20 mouse cellular contexts compared by ENCODE assay signal in the genomic region with DNA sequence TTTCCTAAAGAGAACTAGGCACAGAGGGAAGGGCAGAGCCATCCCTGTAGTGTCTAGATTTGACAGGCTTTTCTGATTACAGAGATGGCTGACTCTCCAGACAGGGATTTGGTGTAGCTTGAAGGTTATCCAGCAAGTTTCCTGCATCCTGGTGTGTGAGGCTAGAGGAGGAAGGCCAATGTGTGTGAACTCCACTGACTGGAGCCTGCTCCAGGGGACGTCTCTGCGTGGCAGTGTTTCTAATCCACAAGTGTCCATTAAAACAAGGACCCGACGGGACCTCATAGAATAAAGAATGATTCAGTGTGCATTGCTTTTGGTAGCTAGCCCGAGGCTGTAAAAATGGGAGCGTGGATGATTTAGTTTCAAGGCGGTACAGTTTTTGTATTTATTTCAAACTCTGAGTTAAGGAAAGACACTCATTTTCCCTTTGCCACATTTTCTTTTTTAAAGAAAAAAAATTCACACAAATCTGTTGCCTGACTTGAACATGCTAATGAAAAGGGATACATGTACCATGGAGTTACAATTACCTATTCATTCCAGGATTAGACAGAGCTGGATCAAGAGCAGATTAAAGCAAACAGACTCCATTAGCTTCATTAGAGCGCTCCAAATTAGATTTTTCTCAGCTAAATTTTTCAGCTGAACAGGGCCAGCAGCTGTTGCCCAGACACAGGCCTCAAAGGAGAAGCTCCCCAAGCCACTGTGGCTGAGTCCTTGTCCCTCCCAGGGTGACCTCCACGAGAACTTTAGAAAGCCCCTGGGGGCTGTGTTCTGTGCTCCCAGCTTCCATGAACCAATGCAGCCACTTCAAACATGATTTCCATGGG. TPM values are rescaled to one million over a fixed set of nuclear protein-coding genes. Genes with fewer than 3 reads are reported as not detected.
DNase-seq lines count a peak whose midpoint lies in the region; ATAC-seq and TF ChIP-seq lines count a peak whose summit lies in the region.
"Had no signal": no experiment of that assay in that cellular context is flagged by ENCODE, and none has a peak within 500 bp of the region (broad histone marks: within the 10 kb centered on the region; RNA-seq: fewer than 3 reads in every experiment).

No protein-coding gene starts in this region.

- no peaks in the 10 kb centered on the region for H3K9me3 ChIP-seq in kidney, postnatal 0 days (replicated peaks; ENCODE audit: low read length)
- no peaks in the 10 kb centered on the region for H3K9me3 ChIP-seq in embryonic facial prominence, embryonic 13.5 days
- H3K9me3 ChIP-seq in forebrain, embryonic 16.5 days (ENCODE audit: control insufficient read depth, low read length): no peaks in the 10 kb centered on the region
- no peaks in the 10 kb centered on the region for H3K9me3 ChIP-seq in midbrain, embryonic 15.5 days
- H3K9me3 ChIP-seq: embryonic facial prominence, embryonic 12.5 days; neural tube, embryonic 13.5 days had no signal

- no peak for ATAC-seq in kidney, postnatal 0 days (replicated peaks; ENCODE audit: low FRiP score, low read depth)
- no peak for ATAC-seq in embryonic facial prominence, embryonic 13.5 days (ENCODE audit: insufficient number of reproducible peaks, insufficient read depth, low FRiP score, low TSS enrichment, low read depth)
- ATAC-seq in forebrain, embryonic 16.5 days: peak; percentile 58
- no peak for ATAC-seq in midbrain, embryonic 15.5 days (replicated peaks)
- no peak for ATAC-seq in megakaryocyte-erythroid progenitor cell, adult 5-6 weeks (replicated peaks; ENCODE audit: low FRiP score, low TSS enrichment, poor library complexity, severe bottlenecking)
- ATAC-seq: intestine, postnatal 0 days had no signal

- no peak for TF ChIP-seq CTCF in kidney, postnatal 0 days (IDR thresholded peaks at IDR 0.05; ENCODE audit: low read depth)

- H3K4me3 ChIP-seq in kidney, postnatal 0 days (replicated peaks; ENCODE audit: low read depth, low read length): no peak overlapping the region
- no peak overlapping the region for H3K4me3 ChIP-seq in embryonic facial prominence, embryonic 13.5 days
- no peak overlapping the region for H3K4me3 ChIP-seq in forebrain, embryonic 16.5 days (replicated peaks; ENCODE audit: low read length)
- H3K4me3 ChIP-seq in midbrain, embryonic 15.5 days: no peak overlapping the region
- H3K4me3 ChIP-seq: embryonic facial prominence, embryonic 12.5 days; neural tube, embryonic 13.5 days had no signal

- no peak overlapping the region for H3K9ac ChIP-seq in kidney, postnatal 0 days (ENCODE audit: low read depth, low read length)
- no peak overlapping the region for H3K9ac ChIP-seq in embryonic facial prominence, embryonic 13.5 days
- no peak overlapping the region for H3K9ac ChIP-seq in forebrain, embryonic 16.5 days (replicated peaks; ENCODE audit: low read depth, low read length)
- no peak overlapping the region for H3K9ac ChIP-seq in midbrain, embryonic 15.5 days
- H3K9ac ChIP-seq: embryonic facial prominence, embryonic 12.5 days; neural tube, embryonic 13.5 days had no signal

- peak; percentile 14 for DNase-seq in kidney, postnatal 0 days (ENCODE audit: low spot score)
- no peak for DNase-seq in kidney, postnatal 4 days
- DNase-seq in spleen, adult 18-20 months: no peak
- no peak for DNase-seq in layer of hippocampus, postnatal 10 days (ENCODE audit: low spot score in 2 of 2)
- DNase-seq: adrenal gland, postnatal 10 days; cerebellum, postnatal 25 days; kidney, postnatal 36 days; thymus, postnatal 36 days had no signal

- no peaks in the 10 kb centered on the region for H3K4me1 ChIP-seq in kidney, postnatal 0 days (replicated peaks; ENCODE audit: insufficient read depth, low read length)
- H3K4me1 ChIP-seq in embryonic facial prominence, embryonic 13.5 days: peaks cover 19% of the 10 kb centered on the region
- peaks cover 12% of the 10 kb centered on the region for H3K4me1 ChIP-seq in forebrain, embryonic 16.5 days (replicated peaks; ENCODE audit: control insufficient read depth, insufficient read depth, low read length)
- peaks cover 13% of the 10 kb centered on the region for H3K4me1 ChIP-seq in midbrain, embryonic 15.5 days

- no peak overlapping the region for H3K4me2 ChIP-seq in kidney, postnatal 0 days (ENCODE audit: low read length)
- H3K4me2 ChIP-seq in embryonic facial prominence, embryonic 13.5 days: no peak overlapping the region
- no peak overlapping the region for H3K4me2 ChIP-seq in forebrain, embryonic 16.5 days (ENCODE audit: low read length)
- H3K4me2 ChIP-seq in midbrain, embryonic 15.5 days: no peak overlapping the region
- H3K4me2 ChIP-seq: embryonic facial prominence, embryonic 12.5 days; heart, embryonic 11.5 days; neural tube, embryonic 13.5 days had no signal

- WGBS in kidney, postnatal 0 days: 53% methylated on average over 9 of the region's 9 CpGs
- 33% methylated on average over 9 of the region's 9 CpGs for WGBS in embryonic facial prominence, embryonic 13.5 days
- WGBS in forebrain, embryonic 16.5 days: 4% methylated on average over 9 of the region's 9 CpGs
- WGBS in midbrain, embryonic 15.5 days: 22% methylated on average over 9 of the region's 9 CpGs

- no peaks in the 10 kb centered on the region for H3K36me3 ChIP-seq in kidney, postnatal 0 days (ENCODE audit: insufficient read depth, low read length)
- H3K36me3 ChIP-seq in embryonic facial prominence, embryonic 13.5 days: no peaks in the 10 kb centered on the region
- H3K36me3 ChIP-seq in forebrain, embryonic 16.5 days (ENCODE audit: control insufficient read depth, insufficient read depth): no peaks in the 10 kb centered on the region
- H3K36me3 ChIP-seq in midbrain, embryonic 15.5 days (replicated peaks): no peaks in the 10 kb centered on the region
- H3K36me3 ChIP-seq: embryonic facial prominence, embryonic 12.5 days; neural tube, embryonic 13.5 days had no signal

- H3K27ac ChIP-seq in kidney, postnatal 0 days: no peak overlapping the region
- H3K27ac ChIP-seq in embryonic facial prominence, embryonic 13.5 days: peak overlapping the region; percentile 62; the same call in 1 of the 2 replicates
- H3K27ac ChIP-seq in forebrain, embryonic 16.5 days (ENCODE audit: low read length): peak overlapping the region; percentile 55
- peak overlapping the region; percentile 43; the same call in 1 of the 2 replicates for H3K27ac ChIP-seq in midbrain, embryonic 15.5 days
- H3K27ac ChIP-seq: embryonic facial prominence, embryonic 12.5 days; neural tube, embryonic 13.5 days; stomach, postnatal 0 days had no signal

- no peaks in the 10 kb centered on the region for H3K27me3 ChIP-seq in kidney, postnatal 0 days (ENCODE audit: insufficient read depth, low read length)
- no peaks in the 10 kb centered on the region for H3K27me3 ChIP-seq in embryonic facial prominence, embryonic 13.5 days
- H3K27me3 ChIP-seq in forebrain, embryonic 16.5 days (replicated peaks; ENCODE audit: control insufficient read depth, insufficient read depth, low read length): no peaks in the 10 kb centered on the region
- no peaks in the 10 kb centered on the region for H3K27me3 ChIP-seq in midbrain, embryonic 15.5 days (replicated peaks)
- H3K27me3 ChIP-seq: embryonic facial prominence, embryonic 12.5 days; neural tube, embryonic 13.5 days had no signal

RNA-seq across cellular contexts. Expression of a gene that starts 11.5 kb away (rescaled TPM):
- 1.2 and 1.5 TPM in 2 replicates for polyA plus RNA-seq in kidney, postnatal 0 days (2015; fragmentation: Nextera tagmentation; extraction: Ambion mirVana)
- 4.0 and 5.1 TPM in 2 replicates for polyA plus RNA-seq in embryonic facial prominence, embryonic 13.5 days (2015; fragmentation: Nextera tagmentation; extraction: Ambion mirVana)
- polyA plus RNA-seq in forebrain, embryonic 16.5 days (2015; fragmentation: Nextera tagmentation; extraction: Ambion mirVana): 34.6 and 35.2 TPM in 2 replicates
- polyA plus RNA-seq in midbrain, embryonic 15.5 days (2015; fragmentation: Nextera tagmentation; extraction: Ambion mirVana): 31.3 and 35.0 TPM in 2 replicates
- total RNA-seq in layer of hippocampus, postnatal 10 days (2021): 10 to 100 TPM; 46.1 to 49.9 TPM
- total RNA-seq in megakaryocyte-erythroid progenitor cell, adult 5-6 weeks (2014; fragmentation: Nextera tagmentation): not detected in 2 replicates
- 0.09 TPM in 1 of 2 replicates, not detected in the other for total RNA-seq in megakaryocyte-erythroid progenitor cell, adult 5-6 weeks (2017)
- total RNA-seq: heart, postnatal 25 days; MEL; monocyte, adult 5-6 weeks had no signal
